Mouse (Mus musculus): Measurements from ENCODE around the gene Vwa5a.

Vwa5a gene

DNA sequence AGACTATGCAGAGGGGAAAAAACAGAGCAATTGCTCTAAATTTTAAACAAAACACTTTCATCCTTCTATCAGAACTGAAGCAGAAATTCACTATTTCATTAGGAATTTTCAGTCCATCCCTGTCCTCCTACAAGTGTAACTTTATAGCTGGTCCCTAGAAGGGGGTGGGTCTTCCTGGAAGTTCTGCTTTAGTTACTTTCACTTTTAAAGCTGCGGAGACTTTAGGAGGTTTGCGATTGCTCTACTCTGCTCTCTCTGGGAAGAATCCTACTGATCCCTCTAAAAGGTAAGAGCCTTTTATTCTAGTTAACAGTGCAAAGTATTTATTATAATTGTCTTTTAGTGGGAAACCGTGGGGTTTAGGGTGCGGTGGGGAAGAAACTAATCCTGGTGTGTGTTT is at the start of gene Vwa5a:
TSS of gene Vwa5a (plus strand) at position 167 of the 400 bp plus-strand sequence.
- in situ Hi-C loops (cut with MboI; ENCODE audit: unreplicated experiment in 2 of 2): no loop called here

- in situ Hi-C loops (cut with MboI; ENCODE audit: unreplicated experiment in 2 of 2): no loop called here
Measured at GRCm38 (mm10) chr9:38672887-38673286, 45.2 kb upstream of the Vwa5a start.

- in situ Hi-C loops (cut with MboI; ENCODE audit: unreplicated experiment in 2 of 2): no loop called here
Measured at GRCm38 (mm10) chr9:38674501-38674900, 43.6 kb upstream of the Vwa5a start, which contains the start of gene Olfr918. Gene Olfr918, minus strand, starts transcription at chr9:38674601.

GRCm38 (mm10) chr9:38718927-38719441 is 916 bp downstream of the Vwa5a start:
- in situ Hi-C loops (cut with MboI; ENCODE audit: unreplicated experiment in 2 of 2): no loop called here

GRCm38 (mm10) chr9:38724044-38724443 is 6.0 kb downstream of the Vwa5a start:
- in situ Hi-C loops (cut with MboI; ENCODE audit: unreplicated experiment in 2 of 2): no loop called here

DNA sequence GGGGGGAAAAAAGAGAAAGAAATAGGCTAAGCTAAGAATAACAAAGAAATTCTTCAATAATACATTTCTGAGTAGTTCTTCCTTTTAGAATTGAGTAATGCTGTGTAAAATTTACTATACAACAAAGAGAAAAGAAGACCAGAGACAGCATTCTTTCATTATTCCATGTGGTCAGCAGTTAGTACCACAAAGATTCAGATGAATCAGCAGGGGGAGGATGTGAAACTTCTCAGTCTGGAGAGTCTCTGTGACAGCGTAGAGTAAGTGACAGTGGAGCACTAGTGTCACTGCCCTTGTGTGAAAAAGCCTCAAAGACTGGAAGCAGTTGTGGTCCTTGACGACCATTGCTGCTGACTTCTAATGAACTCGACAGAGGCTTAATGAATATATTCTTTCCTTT is 10.2 kb downstream of the Vwa5a start:
- in situ Hi-C loops (cut with MboI; ENCODE audit: unreplicated experiment in 2 of 2): no loop called here

DNA sequence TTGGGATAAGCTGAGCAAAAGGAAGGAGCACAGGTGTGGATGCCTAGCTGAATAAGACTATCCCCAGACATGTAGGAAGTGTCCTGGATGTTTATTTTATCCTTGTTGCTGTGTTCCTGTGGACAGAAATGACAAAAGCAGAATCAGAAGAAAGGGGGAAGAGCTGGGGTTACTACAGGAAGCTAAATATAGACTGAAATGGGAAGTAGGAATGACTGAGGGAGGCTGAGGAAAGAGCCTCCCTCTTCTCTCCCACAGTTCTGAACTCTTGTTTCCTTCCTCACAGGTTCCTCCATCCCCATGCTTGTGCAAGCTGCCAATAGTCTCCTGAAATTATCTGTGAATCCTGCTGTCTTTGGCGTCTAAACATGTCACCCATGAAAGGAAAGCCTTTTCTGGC is 23.3 kb downstream of the Vwa5a start:
- in situ Hi-C loops (cut with MboI; ENCODE audit: unreplicated experiment in 2 of 2): no loop called here

DNA sequence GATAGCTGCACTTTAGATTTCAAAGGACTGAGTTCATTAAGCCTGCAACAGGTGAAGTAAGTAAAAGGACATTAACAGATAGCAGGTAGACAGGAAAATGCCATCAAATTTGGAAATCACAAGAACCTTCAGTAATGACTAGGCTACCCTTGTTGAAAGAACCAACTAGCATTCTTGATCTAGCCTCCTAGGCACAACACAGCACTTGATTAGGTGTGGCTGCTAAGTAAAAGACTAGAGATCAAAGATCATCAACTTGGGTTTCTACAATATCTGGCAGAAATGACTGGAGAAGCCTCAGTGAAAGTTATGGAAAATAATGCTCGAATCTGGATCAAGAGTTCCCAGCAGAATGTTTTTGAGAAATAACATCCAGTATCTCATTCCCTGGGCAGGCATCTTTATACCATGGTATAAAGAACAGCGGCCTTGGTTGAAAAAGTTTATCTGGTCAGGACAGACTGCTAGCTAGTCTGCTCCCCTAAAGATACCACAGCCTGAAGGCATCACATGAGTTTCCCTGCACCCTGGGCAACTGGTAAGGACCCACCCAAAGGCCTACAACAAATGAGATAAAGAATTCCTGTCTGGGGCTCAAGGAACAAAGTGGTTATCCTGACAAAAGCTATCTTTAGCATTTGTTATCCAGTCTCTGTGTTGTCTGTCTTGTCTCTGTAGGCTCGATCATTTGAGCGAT is 26.7 kb downstream of the Vwa5a start:
- in situ Hi-C loops (cut with MboI; ENCODE audit: unreplicated experiment in 2 of 2): no loop called here

DNA sequence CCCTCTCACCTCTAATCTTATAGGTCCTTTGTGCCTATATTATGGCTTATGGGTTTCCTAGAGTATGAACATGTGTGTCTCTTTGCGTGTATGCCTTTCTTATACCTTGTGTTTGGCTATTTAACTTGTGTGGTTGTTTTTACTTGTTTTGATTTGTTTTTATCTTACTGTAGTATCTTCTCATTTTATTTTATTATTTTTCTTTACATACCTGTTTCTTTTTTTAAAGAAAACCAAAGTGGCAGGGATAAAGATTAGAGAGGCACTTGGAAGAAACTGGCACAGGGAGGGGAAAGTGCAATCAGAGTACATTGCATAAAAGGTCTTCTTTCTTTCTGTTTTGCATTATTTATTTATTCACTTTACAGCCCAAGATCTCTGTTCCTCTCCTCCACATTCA is 33.9 kb downstream of the Vwa5a start, which contains the start of gene Olfr920:
TSS of gene Olfr920 (plus strand) at position 301 of the 400 bp plus-strand sequence.
- in situ Hi-C loops (cut with MboI; ENCODE audit: unreplicated experiment in 2 of 2): no loop called here

- in situ Hi-C loops (cut with MboI; ENCODE audit: unreplicated experiment in 2 of 2): no loop called here
Measured at GRCm38 (mm10) chr9:38772768-38773167, 54.7 kb downstream of the Vwa5a start, which contains the start of gene Olfr921. Gene Olfr921, plus strand, starts transcription at chr9:38773068.

DNA sequence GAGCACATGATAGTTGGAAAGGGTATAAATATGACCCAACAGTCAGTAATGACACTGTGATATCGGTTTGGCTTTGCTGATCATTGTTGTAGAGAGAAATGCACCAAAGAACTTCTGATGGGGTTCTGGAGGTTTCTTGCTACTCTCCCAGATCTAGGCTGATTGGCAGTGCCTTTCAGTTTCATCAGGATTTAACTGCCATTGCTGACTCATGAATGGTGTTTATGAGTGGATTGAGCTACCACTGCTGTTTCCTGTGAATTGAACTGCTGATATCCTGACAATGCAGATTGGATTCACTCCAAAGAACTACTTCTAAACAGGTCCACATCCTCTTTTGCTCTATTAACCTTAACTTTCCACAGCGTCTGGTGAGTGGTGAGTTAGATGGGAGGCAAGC is 74.6 kb downstream of the Vwa5a start:
- in situ Hi-C loops (cut with MboI; ENCODE audit: unreplicated experiment in 2 of 2): no loop called here

Data from v-Abl transformed pro-B cells (cell line).